Mouse (Mus musculus): ENCODE measurements around the gene Abcb5. TPM values are rescaled to one million over a fixed set of nuclear protein-coding genes. Genes with fewer than 3 reads are reported as not detected.
A peak's percentile ranks its signal among the peaks of the same experiment; 100 is the strongest.

Gene Abcb5
- total RNA-seq, 2 experiments from 2014 or later = not detected

GRCm38 (mm10) chr12:118838260-118838659 is 128.0 kb downstream of the Abcb5 start:
- no peak for TF ChIP-seq CTCF (IDR thresholded peaks at IDR 0.05)

GRCm38 (mm10) chr12:118837361-118837760 is 128.9 kb downstream of the Abcb5 start:
- Histone ChIP-seq H3K4me3 (no peak overlapping the region), H3K27ac (no peak overlapping the region)
- intact Hi-C loops (cut with DNase I) = no loop called here
- TF ChIP-seq CTCF (IDR thresholded peaks at IDR 0.05) = no peak
- DNase-seq (ENCODE audit: extremely low spot score in 1 of 2, low spot score in 2 of 2) = no peak

More at GRCm38 (mm10) chr12:118838260-118838659, 128.0 kb downstream of the Abcb5 start:
- intact Hi-C loops (cut with DNase I) = no loop called here
- Histone ChIP-seq H3K27ac (no peak overlapping the region), H3K4me3 (no peak overlapping the region)
- DNase-seq (ENCODE audit: extremely low spot score in 1 of 2, low spot score in 2 of 2) = no peak

GRCm38 (mm10) chr12:118836411-118837341 is 129.5 kb downstream of the Abcb5 start:
- Histone ChIP-seq H3K4me3 (peak overlapping the region; percentile 21), H3K27ac (no peak overlapping the region)
- intact Hi-C loops (cut with DNase I) = no loop called here
- TF ChIP-seq CTCF (IDR thresholded peaks at IDR 0.05) = no peak
- no peak for DNase-seq (ENCODE audit: extremely low spot score in 1 of 2, low spot score in 2 of 2)

GRCm38 (mm10) chr12:118829881-118830280 is 136.3 kb downstream of the Abcb5 start:
- Histone ChIP-seq H3K4me3 (no peak overlapping the region), H3K27ac (no peak overlapping the region)
- no peak for TF ChIP-seq CTCF (IDR thresholded peaks at IDR 0.05)
- intact Hi-C loops (cut with DNase I) = no loop called here
- no peak for DNase-seq (ENCODE audit: extremely low spot score in 1 of 2, low spot score in 2 of 2)

Other genes starting within 250 kb of the Abcb5 start
- 1 to 10 TPM; 1.7 to 2.3 TPM for gene Sp8, start 120.1 kb downstream of the Abcb5 start, total RNA-seq (2021)